Mouse (Mus musculus): ENCODE results near the gene Olfr1260.

The Olfr1260 gene

GRCm38 (mm10) chr2:89974184-89974583, at the start of gene Olfr1260:
Olfr1260 (plus strand) TSS chr2:89974340.
- no peak for DNase-seq

DNA sequence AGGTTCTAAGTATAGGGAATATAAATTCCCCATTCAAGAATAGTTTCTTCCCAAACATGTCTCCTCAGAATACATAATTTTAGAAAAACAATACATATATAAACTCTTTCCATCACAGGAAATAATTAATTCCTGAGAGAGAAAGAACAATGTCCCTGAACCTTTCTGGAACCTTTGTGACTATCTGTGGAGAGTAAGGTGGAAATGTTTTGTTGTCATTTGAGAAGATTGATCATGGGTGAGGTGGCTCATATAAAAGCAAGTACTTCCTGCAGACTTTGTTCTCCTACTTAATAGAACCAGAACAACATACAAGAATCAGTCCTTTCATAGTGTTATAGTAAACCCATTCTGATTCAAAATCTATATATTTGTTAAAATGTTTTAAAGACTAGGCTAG, 47.1 kb upstream of the Olfr1260 start, which contains the start of gene Olfr1258:
Gene Olfr1258 (plus strand): TSS at position 301 of the 400 bp plus-strand sequence.
- no peak for DNase-seq

DNA sequence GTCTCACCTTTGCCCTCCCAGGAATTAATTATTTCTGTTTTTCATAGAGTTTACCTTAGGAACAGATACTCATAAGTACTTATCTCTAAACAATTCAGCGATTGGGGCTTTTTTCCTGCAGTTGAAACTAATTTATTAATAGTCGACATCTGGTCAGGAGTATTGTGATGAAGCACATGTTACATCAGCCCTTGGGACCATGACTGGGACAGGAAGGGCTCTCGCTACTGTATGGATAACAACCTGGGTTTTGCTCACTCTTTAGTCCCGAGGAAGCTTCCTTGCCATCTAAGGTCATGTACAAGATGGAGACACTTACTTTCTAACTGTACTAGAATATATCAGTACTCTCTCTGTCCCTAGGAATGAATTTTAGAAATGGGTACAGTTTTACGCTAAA, 25.6 kb upstream of the Olfr1260 start, which contains the start of gene Olfr1259:
Gene Olfr1259 (minus strand): TSS at position 101 of the 400 bp plus-strand sequence.
- DNase-seq, result no peak

GRCm38 (mm10) chr2:89977709-89978108, 3.6 kb downstream of the Olfr1260 start:
- DNase-seq, result no peak

DNA sequence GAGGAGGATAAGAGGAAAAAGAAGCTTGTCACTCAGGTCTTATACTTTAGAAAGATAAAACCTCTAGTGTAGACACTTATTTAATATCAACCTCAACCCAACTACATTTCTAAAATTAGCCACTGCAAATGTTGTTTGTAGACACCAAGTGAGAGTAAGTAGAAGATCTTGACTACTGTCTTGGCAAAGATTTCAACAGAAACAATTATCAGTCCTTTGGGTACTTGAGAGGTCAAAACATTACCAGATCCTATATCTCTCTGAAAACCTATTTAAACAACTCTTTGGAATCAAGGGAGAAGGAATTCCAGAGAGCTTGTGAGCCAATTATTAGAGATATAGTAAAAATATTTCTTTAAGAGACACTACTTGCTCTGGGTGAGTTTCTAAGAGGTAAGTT, 16.8 kb downstream of the Olfr1260 start, which contains the start of gene Olfr1261:
Gene Olfr1261 (plus strand): TSS at position 301 of the 400 bp plus-strand sequence.
- DNase-seq, result no peak

DNA sequence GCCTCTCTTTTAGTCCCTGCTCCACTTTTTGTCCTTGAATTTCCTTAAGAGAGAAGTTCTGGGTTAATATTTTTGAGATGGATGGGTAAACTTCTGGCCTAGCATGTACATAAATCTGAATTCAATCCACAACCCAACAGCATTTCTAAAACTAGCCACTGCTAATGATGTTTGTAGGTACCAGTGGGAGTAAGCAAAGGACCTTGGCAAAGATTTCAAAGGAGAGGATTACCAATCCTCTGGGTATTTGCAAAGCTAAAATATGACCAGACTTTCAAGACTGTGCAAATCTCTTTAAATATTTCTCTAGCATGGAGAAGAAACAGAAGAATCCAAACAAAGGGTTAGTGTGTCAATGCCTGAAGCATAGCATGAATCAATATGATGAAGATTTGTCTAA, 25.7 kb downstream of the Olfr1260 start, which contains the start of gene Olfr1262:
Gene Olfr1262 (plus strand): TSS at position 301 of the 400 bp plus-strand sequence.
- no peak for DNase-seq

DNA sequence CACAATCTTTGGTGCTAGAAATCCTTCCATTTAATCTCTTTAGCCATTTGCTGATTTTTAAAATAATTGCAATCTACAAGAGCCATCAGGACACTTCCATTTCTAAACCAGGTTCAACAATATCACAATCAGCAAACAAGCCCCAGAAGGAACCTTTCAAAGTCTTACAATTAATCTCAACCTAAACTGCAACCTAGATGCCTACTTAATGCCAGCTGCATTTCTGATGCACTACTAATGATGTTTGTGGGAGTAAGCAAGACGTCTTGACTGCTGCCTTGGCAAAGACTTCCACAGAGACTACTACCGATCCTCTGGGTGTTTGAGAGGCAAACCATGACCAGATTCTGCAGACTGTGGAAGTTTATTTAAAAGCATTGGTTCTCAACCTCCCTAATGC, 37.7 kb downstream of the Olfr1260 start, which contains the start of gene Olfr1263:
Gene Olfr1263 (plus strand): TSS at position 301 of the 400 bp plus-strand sequence.
- no peak for DNase-seq

DNA sequence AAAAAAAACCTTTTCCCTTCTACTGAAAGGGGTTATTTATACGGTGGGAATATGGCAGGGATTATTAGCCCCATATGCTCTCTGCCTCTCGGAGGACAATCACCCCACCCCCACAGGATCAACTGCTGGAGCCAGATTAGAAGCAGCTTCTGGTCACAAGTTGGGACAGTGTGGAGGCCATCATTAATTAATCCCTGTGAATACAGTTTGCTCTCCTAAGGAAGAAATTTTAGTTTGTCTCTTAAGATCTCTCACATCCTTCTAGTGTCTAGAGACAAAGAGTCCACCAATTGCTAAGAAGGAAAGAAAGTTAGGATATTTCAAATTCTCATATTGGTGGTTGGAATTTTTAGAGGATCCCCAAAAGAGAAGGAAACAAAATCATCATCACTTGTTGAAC, 51.3 kb downstream of the Olfr1260 start, which contains the start of gene Olfr1264:
Gene Olfr1264 (minus strand): TSS at position 101 of the 400 bp plus-strand sequence.
- DNase-seq, result no peak

Measured in lung, postnatal 36 days (tissue).